Mouse (Mus musculus) hindbrain, embryonic 16.5 days (tissue): ENCODE data around the gene Tmem9b. TPM values are rescaled to one million over a fixed set of nuclear protein-coding genes. Genes with fewer than 3 reads are reported as not detected.

Experiments
- ATAC-seq: fragments of 200-750 bp; cut with Nextera tagmentation; 2 replicates; pipeline ENCODE4 v1.8.0; 2017; ENCODE audit warnings: moderate TSS enrichment, moderate library complexity
- H3K27ac ChIP-seq: fragments of 300-500 bp; sonication (generic); 2 replicates; pipeline ENCODE4 v1.5.1; 2014; ENCODE audit warnings: low read depth, mild to moderate bottlenecking, control low read depth, low read length, moderate library complexity
- H3K27me3 ChIP-seq: fragments of 300-500 bp; sonication (generic); replicated peaks from 2 replicates; pipeline ENCODE4 v1.6.1; 2014; ENCODE audit warnings: low read length; ENCODE audit not compliant: control insufficient read depth, insufficient read depth
- H3K36me3 ChIP-seq: fragments of 300-500 bp; sonication (generic); 2 replicates; pipeline ENCODE4 v1.6.1; 2014; ENCODE audit warnings: mild to moderate bottlenecking, low read length, moderate library complexity, mixed read lengths; ENCODE audit not compliant: control insufficient read depth, insufficient read depth
- H3K4me1 ChIP-seq: fragments of 300-500 bp; sonication (generic); 2 replicates; pipeline ENCODE4 v1.6.1; 2014; ENCODE audit warnings: low read depth, low read length; ENCODE audit not compliant: control insufficient read depth, insufficient read depth
- H3K4me2 ChIP-seq: fragments of 300-500 bp; sonication (generic); 2 replicates; pipeline ENCODE4 v1.6.1; 2014; ENCODE audit warnings: mild to moderate bottlenecking, low read length, control low read depth, moderate library complexity
- H3K4me3 ChIP-seq: fragments of 300-500 bp; sonication (generic); 2 replicates; pipeline ENCODE4 v1.5.1; 2014; ENCODE audit warnings: mild to moderate bottlenecking, low read length, control low read depth, moderate library complexity
- H3K9ac ChIP-seq: fragments of 300-500 bp; sonication (generic); 2 replicates; pipeline ENCODE4 v1.6.1; 2014; ENCODE audit warnings: low read depth, mild to moderate bottlenecking, control low read depth, low read length, moderate library complexity
- H3K9me3 ChIP-seq: fragments of 300-500 bp; sonication (generic); 2 replicates; pipeline ENCODE4 v1.6.1; 2014; ENCODE audit warnings: mild to moderate bottlenecking, low read length, moderate library complexity; ENCODE audit not compliant: control insufficient read depth
- WGBS: fragments of 180-500 bp; shearing (Covaris S2); extraction: QIAGEN DNeasy Blood & Tissue Kit; methylation state at CpG from one replicate; pipeline ENCODE4 v1.1.7; 2014; 5-methylcytosine and 5-hydroxymethylcytosine counted together
- polyA plus RNA-seq: library from polyadenylated mRNA; unstranded; fragments of >200 nt; fragmentation: Nextera tagmentation; extraction: Ambion mirVana; gene quantifications from 2 replicates; pipeline ENCODE4 v1.2.1, GENCODE M21; 2015

Tmem9b gene
- polyA plus RNA-seq, 1 experiment from 2014 or later: 147 TPM

- 66% methylated on average over 9 of the region's 9 CpGs for whole genome bisulfite sequencing
- Histone ChIP-seq H3K9ac (no peak overlapping the region), H3K4me3 (no peak overlapping the region), H3K36me3 (no peaks in the 10 kb centered on the region), H3K27me3 (no peaks in the 10 kb centered on the region), H3K27ac (no peak overlapping the region), H3K4me2 (no peak overlapping the region), H3K4me1 (no peaks in the 10 kb centered on the region), H3K9me3 (no peaks in the 10 kb centered on the region)
- ATAC-seq: no peak
Measured at GRCm38 (mm10) chr7:109719286-109719685, 33.4 kb downstream of the Tmem9b start.

GRCm38 (mm10) chr7:109713434-109713982, 39.2 kb downstream of the Tmem9b start:
- Histone ChIP-seq H3K27me3 (no peaks in the 10 kb centered on the region), H3K9me3 (no peaks in the 10 kb centered on the region), H3K4me2 (no peak overlapping the region), H3K36me3 (0 out of 2 replicates have a peak, but pooled peaks cover 2% of the 10 kb centered on the region), H3K4me3 (no peak overlapping the region), H3K9ac (no peak overlapping the region), H3K27ac (no peak overlapping the region), H3K4me1 (no peaks in the 10 kb centered on the region)
- ATAC-seq: no peak
- WGBS: 92% methylated on average over 2 of the region's 2 CpGs

- ATAC-seq: no peak
- H3K4me3 ChIP-seq: no peak overlapping the region
- 0 out of 2 replicates have a peak, but pooled peaks cover 2% of the 10 kb centered on the region for H3K36me3 ChIP-seq
- 93% methylated on average over 7 of the region's 7 CpGs for WGBS
- H3K4me1 ChIP-seq: no peaks in the 10 kb centered on the region
- H3K4me2 ChIP-seq: no peak overlapping the region
- no peaks in the 10 kb centered on the region for H3K9me3 ChIP-seq
- H3K27me3 ChIP-seq: no peaks in the 10 kb centered on the region
- no peak overlapping the region for H3K27ac ChIP-seq
- H3K9ac ChIP-seq: no peak overlapping the region
Measured at GRCm38 (mm10) chr7:109712198-109712597, 40.5 kb downstream of the Tmem9b start.

GRCm38 (mm10) chr7:109710069-109710468, 42.6 kb downstream of the Tmem9b start:
- Histone ChIP-seq H3K4me2 (no peak overlapping the region), H3K27ac (no peak overlapping the region), H3K9ac (no peak overlapping the region), H3K36me3 (0 out of 2 replicates have a peak, but pooled peaks cover 2% of the 10 kb centered on the region), H3K4me3 (no peak overlapping the region), H3K27me3 (no peaks in the 10 kb centered on the region), H3K4me1 (no peaks in the 10 kb centered on the region), H3K9me3 (no peaks in the 10 kb centered on the region)
- 92% methylated on average over 1 of the region's 1 CpGs for WGBS
- ATAC-seq: no peak

- ATAC-seq: no peak
Measured at GRCm38 (mm10) chr7:109708961-109709382, 43.7 kb downstream of the Tmem9b start.

GRCm38 (mm10) chr7:109707023-109707785, 45.5 kb downstream of the Tmem9b start:
- no peaks in the 10 kb centered on the region for H3K9me3 ChIP-seq
- no peak overlapping the region for H3K27ac ChIP-seq
- H3K36me3 ChIP-seq: 0 out of 2 replicates have a peak, but pooled peaks cover 2% of the 10 kb centered on the region
- 53% methylated on average over 4 of the region's 4 CpGs for WGBS
- no peak overlapping the region for H3K4me2 ChIP-seq
- no peaks in the 10 kb centered on the region for H3K4me1 ChIP-seq
- H3K9ac ChIP-seq: no peak overlapping the region; the same call in 1 of the 2 replicates
- ATAC-seq: no peak
- no peaks in the 10 kb centered on the region for H3K27me3 ChIP-seq
- no peak overlapping the region for H3K4me3 ChIP-seq

More at GRCm38 (mm10) chr7:109708961-109709382, 43.7 kb downstream of the Tmem9b start:
- 69% methylated on average over 3 of the region's 3 CpGs for WGBS
- H3K4me3 ChIP-seq: no peak overlapping the region
- H3K9ac ChIP-seq: no peak overlapping the region
- no peaks in the 10 kb centered on the region for H3K9me3 ChIP-seq
- H3K27me3 ChIP-seq: no peaks in the 10 kb centered on the region
- no peak overlapping the region for H3K27ac ChIP-seq
- no peaks in the 10 kb centered on the region for H3K4me1 ChIP-seq
- H3K4me2 ChIP-seq: no peak overlapping the region
- H3K36me3 ChIP-seq: 0 out of 2 replicates have a peak, but pooled peaks cover 2% of the 10 kb centered on the region

DNA sequence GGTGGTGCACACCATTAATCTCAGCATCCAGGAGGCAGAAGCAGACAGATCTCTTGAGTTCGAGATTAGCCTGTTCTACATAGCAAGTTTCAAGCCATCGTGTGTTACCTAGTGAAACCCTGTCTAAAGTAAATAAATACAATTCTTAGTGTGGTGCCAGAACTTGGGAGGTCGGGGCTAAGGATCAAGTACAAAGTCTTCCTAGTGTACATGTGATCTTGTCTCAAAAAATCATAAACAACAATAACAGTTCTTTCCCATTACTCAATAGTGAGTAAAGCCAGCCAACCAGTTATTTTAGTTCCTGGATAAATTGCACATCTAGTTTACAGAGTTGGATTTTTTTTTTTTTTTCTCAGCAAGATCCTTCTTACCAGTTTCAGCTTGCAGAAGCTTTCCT, 48.2 kb downstream of the Tmem9b start:
- 60% methylated on average over 3 of the region's 3 CpGs for WGBS
- Histone ChIP-seq H3K4me2 (peak overlapping the region; percentile 89), H3K27me3 (no peaks in the 10 kb centered on the region), H3K27ac (no peak overlapping the region), H3K9ac (no peak overlapping the region), H3K36me3 (0 out of 2 replicates have a peak, but pooled peaks cover 2% of the 10 kb centered on the region), H3K4me3 (peak overlapping the region; percentile 75), H3K4me1 (no peaks in the 10 kb centered on the region), H3K9me3 (no peaks in the 10 kb centered on the region)
- ATAC-seq: no peak

DNA sequence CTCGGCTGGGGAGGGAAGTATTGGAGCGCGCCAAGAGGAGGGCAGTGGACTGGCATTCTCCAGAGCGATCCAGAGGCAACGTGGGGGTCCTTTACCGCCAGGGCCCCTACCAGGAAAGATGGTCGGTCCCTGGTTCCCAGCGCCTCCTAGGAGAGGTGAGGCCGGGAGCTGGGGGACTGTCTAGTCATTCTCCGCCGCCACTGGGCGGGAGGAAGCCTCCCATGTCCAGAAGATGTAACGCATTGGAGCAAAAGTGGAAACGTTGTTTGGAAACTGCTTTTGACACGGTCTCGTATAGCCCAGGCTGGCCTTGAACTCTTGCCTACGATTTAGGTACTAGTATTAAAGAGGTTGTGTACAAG, 48.7 kb downstream of the Tmem9b start:
- Histone ChIP-seq H3K4me1 (no peaks in the 10 kb centered on the region), H3K27me3 (no peaks in the 10 kb centered on the region), H3K4me2 (peak overlapping the region; percentile 89), H3K27ac (peak overlapping the region; percentile 76), H3K36me3 (0 out of 2 replicates have a peak, but pooled peaks cover 2% of the 10 kb centered on the region), H3K4me3 (peak overlapping the region; percentile 75), H3K9me3 (no peaks in the 10 kb centered on the region), H3K9ac (peak overlapping the region; percentile 80)
- under 1% methylated on average over 17 of the region's 17 CpGs for WGBS
- no peak for ATAC-seq

- Histone ChIP-seq H3K27ac (peak within 1 kb of the TSS; percentile 76), H3K9me3 (no peaks in the 10 kb centered on the region), H3K4me1 (no peaks in the 10 kb centered on the region), H3K4me3 (peak within 1 kb of the TSS; percentile 75), H3K27me3 (no peaks in the 10 kb centered on the region), H3K36me3 (no peaks in the 10 kb centered on the region), H3K9ac (peak within 1 kb of the TSS; percentile 80), H3K4me2 (peak within 1 kb of the TSS; percentile 89)
- under 1% methylated on average over 61 of the region's 61 CpGs for WGBS
- peak; percentile 97 for ATAC-seq
Measured at GRCm38 (mm10) chr7:109703190-109704015, 49.3 kb downstream of the Tmem9b start, which contains the start of the genes St5 and Akip1. Gene St5, minus strand, starts transcription at chr7:109703605. Gene Akip1, plus strand, starts transcription at chr7:109703690.
